Mouse (Mus musculus) kidney, postnatal 0 days (tissue): ENCODE results near the gene Alcam. TPM values are rescaled to one million over a fixed set of nuclear protein-coding genes. Genes with fewer than 3 reads are reported as not detected.

ENCODE experiments used
- ATAC-seq: fragments of 200-750 bp; cut with Nextera tagmentation; replicated peaks from 2 replicates; pipeline ENCODE4 v1.8.0; 2017; ENCODE audit warnings: low read depth, moderate number of reproducible peaks, moderate TSS enrichment, moderate library complexity; ENCODE audit not compliant: low FRiP score
- DNase-seq: peaks from one replicate; pipeline ENCODE4 v3.0.0-alpha.2; 2016; ENCODE audit warnings: low spot score
- H3K27ac ChIP-seq: fragments of 300-500 bp; sonication (generic); 2 replicates; pipeline ENCODE4 v1.5.1; 2014; ENCODE audit warnings: mild to moderate bottlenecking
- H3K27me3 ChIP-seq: fragments of 300-500 bp; sonication (generic); 2 replicates; pipeline ENCODE4 v1.6.1; 2014; ENCODE audit warnings: low read length, mixed read lengths; ENCODE audit not compliant: insufficient read depth
- H3K36me3 ChIP-seq: fragments of 300-500 bp; sonication (generic); 2 replicates; pipeline ENCODE4 v1.6.1; 2014; ENCODE audit warnings: low read length, mixed read lengths; ENCODE audit not compliant: insufficient read depth
- H3K4me1 ChIP-seq: fragments of 300-500 bp; sonication (generic); replicated peaks from 2 replicates; pipeline ENCODE4 v1.6.1; 2014; ENCODE audit warnings: antibody characterized with exemption, low read length, mixed read lengths; ENCODE audit not compliant: insufficient read depth
- H3K4me2 ChIP-seq: fragments of 300-500 bp; sonication (generic); 2 replicates; pipeline ENCODE4 v1.6.1; 2014; ENCODE audit warnings: mild to moderate bottlenecking, low read length, moderate library complexity, mixed read lengths
- H3K4me3 ChIP-seq: fragments of 300-500 bp; sonication (generic); replicated peaks from 2 replicates; pipeline ENCODE4 v1.5.1; 2014; ENCODE audit warnings: low read depth, low read length
- H3K9ac ChIP-seq: fragments of 300-500 bp; sonication (generic); 2 replicates; pipeline ENCODE4 v1.6.1; 2014; ENCODE audit warnings: low read depth, low read length
- H3K9me3 ChIP-seq: fragments of 300-500 bp; sonication (generic); replicated peaks from 2 replicates; pipeline ENCODE4 v1.6.1; 2016; ENCODE audit warnings: low read length, inconsistent platforms, mixed read lengths
- CTCF ChIP-seq: IDR thresholded peaks from 2 replicates; pipeline ENCODE4 v1.5.1; 2016; ENCODE audit warnings: antibody characterized with exemption, low read depth, mild to moderate bottlenecking, moderate library complexity
- WGBS: fragments of 180-500 bp; shearing (Covaris S2); extraction: QIAGEN DNeasy Blood & Tissue Kit; methylation state at CpG from one replicate; pipeline ENCODE4 v1.1.7; 2014; 5-methylcytosine and 5-hydroxymethylcytosine counted together
- polyA plus RNA-seq: library from polyadenylated mRNA; unstranded; fragments of >200 nt; fragmentation: Nextera tagmentation; extraction: Ambion mirVana; gene quantifications from 2 replicates; pipeline ENCODE4 v1.2.1, GENCODE M21; 2015

Alcam gene
- polyA plus RNA-seq, 1 experiment from 2014 or later: 61.7 TPM

GRCm38 (mm10) chr16:52470881-52471280, 17.0 kb upstream of the Alcam start:
- Histone ChIP-seq H3K4me2 (no peak overlapping the region), H3K27ac (no peak overlapping the region), H3K27me3 (no peaks in the 10 kb centered on the region), H3K36me3 (no peaks in the 10 kb centered on the region), H3K9ac (no peak overlapping the region), H3K9me3 (no peaks in the 10 kb centered on the region), H3K4me1 (no peaks in the 10 kb centered on the region), H3K4me3 (no peak overlapping the region)
- 39% methylated on average over 2 of the region's 2 CpGs for WGBS
- no peak for TF ChIP-seq CTCF
- ATAC-seq (no peak), DNase-seq (no peak)

GRCm38 (mm10) chr16:52470226-52470625, 16.4 kb upstream of the Alcam start:
- Histone ChIP-seq H3K9ac (no peak overlapping the region), H3K27me3 (no peaks in the 10 kb centered on the region), H3K4me2 (no peak overlapping the region), H3K4me3 (no peak overlapping the region), H3K27ac (no peak overlapping the region), H3K36me3 (no peaks in the 10 kb centered on the region), H3K4me1 (no peaks in the 10 kb centered on the region), H3K9me3 (no peaks in the 10 kb centered on the region)
- WGBS: 81% methylated on average over 3 of the region's 3 CpGs
- no peak for ATAC-seq
- DNase-seq: no peak
- TF ChIP-seq CTCF: no peak

DNA sequence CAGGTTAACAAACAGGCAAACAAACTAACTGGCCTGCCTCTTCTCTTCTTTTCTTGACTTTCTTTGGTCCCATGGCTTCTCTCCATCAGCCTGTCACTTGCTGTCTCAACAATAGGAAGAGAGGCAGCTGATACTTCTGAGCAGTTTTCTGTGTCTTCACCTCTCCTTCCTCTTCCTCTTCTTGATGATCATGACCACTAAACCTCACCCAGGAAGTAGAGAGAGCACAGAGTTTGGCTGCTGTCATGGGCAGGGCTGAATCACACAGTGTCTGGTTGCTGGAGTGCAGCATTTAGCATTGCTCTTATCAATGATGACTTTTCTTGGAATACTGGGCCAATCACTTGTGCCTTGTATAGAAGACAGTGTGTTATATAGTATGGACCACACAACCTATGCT, 14.6 kb upstream of the Alcam start:
- Histone ChIP-seq H3K9me3 (no peaks in the 10 kb centered on the region), H3K27me3 (no peaks in the 10 kb centered on the region), H3K9ac (no peak overlapping the region), H3K4me1 (no peaks in the 10 kb centered on the region), H3K36me3 (no peaks in the 10 kb centered on the region), H3K27ac (no peak overlapping the region), H3K4me3 (no peak overlapping the region), H3K4me2 (no peak overlapping the region)
- no peak for TF ChIP-seq CTCF
- ATAC-seq (no peak), DNase-seq (no peak)

GRCm38 (mm10) chr16:52466770-52467169, 12.9 kb upstream of the Alcam start:
- ATAC-seq: peak; percentile 52; the same call in 1 of the 2 replicates
- 29% methylated on average over 6 of the region's 6 CpGs for WGBS
- Histone ChIP-seq H3K4me1 (no peaks in the 10 kb centered on the region), H3K4me3 (no peak overlapping the region), H3K27ac (no peak overlapping the region), H3K9me3 (no peaks in the 10 kb centered on the region), H3K27me3 (no peaks in the 10 kb centered on the region), H3K9ac (no peak overlapping the region), H3K4me2 (no peak overlapping the region), H3K36me3 (no peaks in the 10 kb centered on the region)
- no peak for TF ChIP-seq CTCF
- peak; percentile 83 for DNase-seq

DNA sequence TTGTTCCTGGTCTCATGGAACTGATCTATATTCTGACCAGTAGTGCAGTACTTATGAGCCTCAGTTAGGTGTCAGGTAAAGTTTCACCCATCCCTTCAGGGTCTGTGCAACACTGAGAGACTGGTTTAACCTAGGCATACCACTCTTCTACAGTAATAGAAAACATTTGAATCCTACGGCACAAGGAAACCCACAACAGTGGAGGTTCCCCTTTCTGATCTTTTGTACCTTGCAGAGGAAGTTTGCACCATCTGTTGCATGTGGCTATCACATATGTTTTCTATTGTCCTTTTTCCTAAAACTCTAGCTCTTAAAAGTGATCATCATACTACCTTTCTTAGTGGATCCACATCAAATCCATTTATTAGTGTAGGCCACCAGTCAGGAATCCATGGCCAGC, 10.7 kb upstream of the Alcam start:
- TF ChIP-seq CTCF: no peak
- ATAC-seq: no peak
- H3K9me3 ChIP-seq: no peaks in the 10 kb centered on the region
- no peaks in the 10 kb centered on the region for H3K36me3 ChIP-seq
- WGBS: 95% methylated on average over 1 of the region's 1 CpGs
- no peak for DNase-seq
- no peak overlapping the region for H3K27ac ChIP-seq
- H3K4me2 ChIP-seq: no peak overlapping the region
- no peaks in the 10 kb centered on the region for H3K27me3 ChIP-seq
- no peak overlapping the region for H3K4me3 ChIP-seq
- no peaks in the 10 kb centered on the region for H3K4me1 ChIP-seq
- H3K9ac ChIP-seq: no peak overlapping the region

- H3K4me1 ChIP-seq: no peaks in the 10 kb centered on the region
- peak; percentile 99 for TF ChIP-seq CTCF
- peak overlapping the region; percentile 81 for H3K4me3 ChIP-seq
- under 1% methylated on average over 45 of the region's 55 CpGs for WGBS
- DNase-seq (peak; percentile 98), ATAC-seq (peak; percentile 97)
- peak overlapping the region; percentile 63 for H3K9ac ChIP-seq
- peak overlapping the region; percentile 76 for H3K27ac ChIP-seq
- no peaks in the 10 kb centered on the region for H3K9me3 ChIP-seq
- H3K36me3 ChIP-seq: no peaks in the 10 kb centered on the region
- H3K4me2 ChIP-seq: peak overlapping the region; percentile 90
- H3K27me3 ChIP-seq: no peaks in the 10 kb centered on the region
These were observed 785 bp downstream of the Alcam start for GRCm38 (mm10) chr16:52452862-52453715.
